Mouse (Mus musculus) heart, adult 2 months (tissue): ENCODE results near the gene Gm17657. TPM values are rescaled to one million over a fixed set of nuclear protein-coding genes. Genes with fewer than 3 reads are reported as not detected.

Experiments
- DNase-seq, 2 experiments: peaks; one replicate each; pipeline ENCODE4 v3.0.0; 2021
- H3K27ac ChIP-seq: fragments of 200-600 bp; 2 replicates; pipeline ENCODE4 v1.8.1; 2022
- H3K27me3 ChIP-seq: fragments of 200-500 bp; 2 replicates; pipeline ENCODE4 v1.6.1; 2012; ENCODE audit warnings: mild to moderate bottlenecking, low read length, inconsistent platforms, mixed read lengths; ENCODE audit not compliant: control insufficient read depth, insufficient read depth
- H3K36me3 ChIP-seq: fragments of 200-500 bp; 2 replicates; pipeline ENCODE4 v1.6.1; 2012; ENCODE audit warnings: low read length, inconsistent platforms; ENCODE audit not compliant: control insufficient read depth, insufficient read depth
- H3K4me1 ChIP-seq: fragments of 200-500 bp; 2 replicates; pipeline ENCODE4 v1.6.1; 2011; ENCODE audit warnings: low read length; ENCODE audit not compliant: control insufficient read depth, insufficient read depth
- H3K4me3 ChIP-seq: fragments of 200-600 bp; 2 replicates; pipeline ENCODE4 v1.8.1; 2022
- H3K79me2 ChIP-seq: fragments of 200-500 bp; replicated peaks from 2 replicates; pipeline ENCODE4 v1.6.1; 2012; ENCODE audit warnings: mild to moderate bottlenecking, inconsistent platforms, low read length, moderate library complexity, mixed read lengths; ENCODE audit not compliant: control insufficient read depth, insufficient read depth
- H3K9ac ChIP-seq: fragments of 200-500 bp; 2 replicates; pipeline ENCODE4 v1.6.1; 2012; ENCODE audit warnings: low read depth, mild to moderate bottlenecking, control low read depth, inconsistent platforms, low read length, mixed read lengths
- CTCF ChIP-seq: fragments of 200-600 bp; IDR thresholded peaks from 2 replicates; pipeline ENCODE4 v1.8.1; 2022; ENCODE audit warnings: antibody characterized with exemption, mild to moderate bottlenecking, moderate library complexity
- EP300 ChIP-seq: fragments of 200-500 bp; IDR thresholded peaks from 2 replicates; pipeline ENCODE4 v1.6.1; 2011; ENCODE audit warnings: low read depth, low read length, control low read depth; ENCODE audit not compliant: insufficient read depth
- POLR2A ChIP-seq: fragments of 200-500 bp; IDR thresholded peaks from 2 replicates; pipeline ENCODE4 v1.6.1; 2011; ENCODE audit warnings: mild to moderate bottlenecking, low read depth, low read length, control low read depth; ENCODE audit not compliant: insufficient read depth
- WGBS: fragments of 180-500 bp; shearing (Covaris S2); methylation state at CpG from one replicate; pipeline ENCODE4 v1.1.7; 2018; 5-methylcytosine and 5-hydroxymethylcytosine counted together
- intact Hi-C: fragments of 180-260 bp; cut with DNase I; formaldehyde crosslinking; loops from one replicate; pipeline ENCODE4 v1.15.1; 2025
- polyA plus RNA-seq: library from polyadenylated mRNA; depleted of rRNA; stranded (reverse); fragments of >200 nt; gene quantifications from 2 replicates; pipeline ENCODE4 v1.2.3, GENCODE M21; 2012
- total RNA-seq, 2 experiments: library from RNA; stranded (reverse); gene quantifications; 2 replicates each; pipeline ENCODE4 v1.2.3; 2021

Gene Gm17657
- total and polyA plus RNA-seq, 3 experiments, result not detected

DNA sequence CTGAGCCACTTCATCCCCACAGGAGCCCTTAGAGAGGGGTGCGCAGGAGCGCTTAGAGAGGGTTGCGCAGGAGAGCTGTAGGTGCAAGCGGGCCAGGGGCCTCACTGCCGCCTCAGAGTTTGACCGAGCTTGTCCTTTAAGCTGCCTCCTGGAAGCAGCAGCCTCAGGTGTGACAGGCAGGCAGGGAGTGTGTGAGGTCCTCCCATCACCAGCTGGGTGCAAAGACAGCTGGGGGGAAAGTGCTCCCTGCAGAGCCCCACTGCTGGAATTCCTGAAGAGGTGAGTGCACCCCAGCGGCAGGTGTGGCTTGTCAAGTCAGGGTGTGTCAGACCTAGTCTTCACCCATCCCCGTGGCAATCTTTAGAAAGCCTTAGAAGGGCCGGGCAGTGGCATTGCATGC is 37.5 kb upstream of the Gm17657 start:
- Histone ChIP-seq H3K36me3 (no peaks in the 10 kb centered on the region), H3K79me2 (no peaks in the 10 kb centered on the region), H3K9ac (no peak overlapping the region), H3K27me3 (no peaks in the 10 kb centered on the region), H3K27ac (no peak overlapping the region), H3K4me1 (no peaks in the 10 kb centered on the region), H3K4me3 (no peak overlapping the region)
- intact Hi-C loops, result no loop called here
- DNase-seq, result no peak
- 90% methylated on average over 9 of the region's 9 CpGs for WGBS
- TF ChIP-seq POLR2A (no peak), EP300 (no peak)

DNA sequence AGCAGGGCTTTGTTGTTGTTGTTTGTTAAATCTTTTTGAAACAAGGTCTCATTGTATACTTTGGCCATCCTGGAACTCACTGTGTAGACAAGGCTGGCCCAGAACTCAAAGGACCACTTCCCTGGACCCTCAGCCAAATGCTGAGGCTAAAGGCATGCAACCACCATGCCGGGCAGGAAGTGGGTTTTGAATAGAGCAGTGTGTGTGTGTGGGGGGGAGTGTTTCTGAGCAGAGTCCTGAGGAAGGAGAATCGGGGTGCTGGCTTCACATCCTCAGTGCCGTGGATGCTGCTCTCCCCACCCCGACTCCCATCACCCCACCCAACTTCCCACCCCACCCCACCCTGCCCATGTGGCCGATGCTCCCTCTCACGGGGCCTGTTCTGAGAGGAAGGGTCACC is 36.0 kb upstream of the Gm17657 start:
- H3K36me3 ChIP-seq, result no peaks in the 10 kb centered on the region
- H3K79me2 ChIP-seq, result no peaks in the 10 kb centered on the region
- WGBS, result 80% methylated on average over 6 of the region's 6 CpGs
- intact Hi-C loops, result no loop called here
- H3K4me3 ChIP-seq, result no peak overlapping the region
- no peak overlapping the region for H3K9ac ChIP-seq
- no peaks in the 10 kb centered on the region for H3K4me1 ChIP-seq
- no peak for DNase-seq
- no peaks in the 10 kb centered on the region for H3K27me3 ChIP-seq
- TF ChIP-seq CTCF, result no peak
- no peak for TF ChIP-seq POLR2A
- no peak for TF ChIP-seq EP300
- no peak overlapping the region for H3K27ac ChIP-seq

DNA sequence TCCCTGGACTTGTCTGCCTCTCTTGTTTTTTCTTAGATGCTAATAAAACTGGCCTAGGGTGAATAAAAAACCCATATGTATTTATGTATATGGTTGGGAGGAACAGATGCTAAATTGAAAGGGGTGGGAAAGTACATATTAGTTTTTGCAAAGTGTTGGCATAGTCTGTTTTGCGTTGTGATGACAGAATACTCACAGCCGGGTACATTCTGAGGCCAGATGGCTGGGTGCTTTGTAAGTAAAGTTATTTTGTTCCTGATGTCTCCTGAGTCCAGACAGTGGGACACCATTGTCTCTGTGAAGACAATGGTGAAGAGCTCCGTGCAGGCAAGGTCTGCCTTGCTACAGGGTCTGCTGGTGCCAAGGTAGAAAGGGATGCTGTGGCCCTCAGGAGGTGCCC is 35.3 kb upstream of the Gm17657 start:
- Histone ChIP-seq H3K9ac (no peak overlapping the region), H3K27me3 (no peaks in the 10 kb centered on the region), H3K4me1 (no peaks in the 10 kb centered on the region), H3K4me3 (no peak overlapping the region), H3K79me2 (no peaks in the 10 kb centered on the region), H3K36me3 (no peaks in the 10 kb centered on the region), H3K27ac (no peak overlapping the region)
- TF ChIP-seq CTCF, result no peak
- no peak for TF ChIP-seq POLR2A
- TF ChIP-seq EP300, result no peak
- no peak for DNase-seq
- WGBS, result 86% methylated on average over 3 of the region's 3 CpGs
- intact Hi-C loops, result no loop called here

DNA sequence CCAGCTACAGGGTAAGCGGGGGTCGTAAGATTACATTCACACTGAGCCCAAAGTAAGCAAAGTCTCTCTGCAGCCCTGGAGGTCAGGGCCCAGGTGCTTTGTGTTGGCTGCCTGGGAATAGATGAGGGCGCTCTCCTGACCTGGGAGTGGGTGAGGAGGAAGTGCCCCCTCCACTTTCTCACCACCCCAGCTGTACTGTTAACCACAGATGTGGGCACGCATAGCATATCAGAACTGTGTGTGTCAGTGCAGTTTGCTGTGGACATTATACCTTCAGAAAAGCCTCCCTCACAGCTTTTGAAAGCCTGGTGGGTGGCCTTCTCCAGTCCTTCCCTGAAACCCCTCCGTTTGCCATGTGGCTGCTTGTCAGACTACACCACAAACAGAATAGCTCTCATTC is 34.9 kb upstream of the Gm17657 start:
- Histone ChIP-seq H3K9ac (no peak overlapping the region), H3K27me3 (no peaks in the 10 kb centered on the region), H3K4me3 (no peak overlapping the region), H3K4me1 (no peaks in the 10 kb centered on the region), H3K79me2 (no peaks in the 10 kb centered on the region), H3K27ac (no peak overlapping the region), H3K36me3 (no peaks in the 10 kb centered on the region)
- no peak for DNase-seq
- no peak for TF ChIP-seq POLR2A
- TF ChIP-seq EP300, result no peak
- TF ChIP-seq CTCF, result no peak
- 85% methylated on average over 5 of the region's 5 CpGs for WGBS
- intact Hi-C loops, result no loop called here

DNA sequence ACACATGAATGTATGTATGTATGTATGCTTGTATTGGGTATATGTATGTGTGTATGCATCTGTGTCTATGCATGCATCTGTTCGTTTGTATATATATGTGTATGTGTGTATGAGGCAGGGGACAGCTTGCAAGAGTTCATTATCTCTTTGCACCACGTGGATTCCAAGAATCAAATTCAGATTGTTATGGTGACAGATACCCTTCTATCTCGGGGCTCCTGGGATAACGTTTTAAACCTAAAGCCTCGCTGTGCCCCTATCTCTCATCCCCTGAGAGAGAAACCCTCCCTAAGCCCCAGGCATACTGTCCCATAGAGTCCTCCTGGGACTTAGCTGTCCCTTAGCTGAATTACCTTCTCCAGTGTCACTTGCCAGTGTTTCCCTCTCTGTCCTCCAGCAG is 34.1 kb upstream of the Gm17657 start:
- H3K4me3 ChIP-seq, result no peak overlapping the region
- no peak for DNase-seq
- TF ChIP-seq POLR2A, result no peak
- no peak for TF ChIP-seq CTCF
- TF ChIP-seq EP300, result no peak
- H3K9ac ChIP-seq, result no peak overlapping the region
- no peaks in the 10 kb centered on the region for H3K36me3 ChIP-seq
- no peaks in the 10 kb centered on the region for H3K4me1 ChIP-seq
- intact Hi-C loops, result no loop called here
- WGBS, result 72% methylated on average over 5 of the region's 5 CpGs
- no peak overlapping the region for H3K27ac ChIP-seq
- no peaks in the 10 kb centered on the region for H3K27me3 ChIP-seq
- no peaks in the 10 kb centered on the region for H3K79me2 ChIP-seq

DNA sequence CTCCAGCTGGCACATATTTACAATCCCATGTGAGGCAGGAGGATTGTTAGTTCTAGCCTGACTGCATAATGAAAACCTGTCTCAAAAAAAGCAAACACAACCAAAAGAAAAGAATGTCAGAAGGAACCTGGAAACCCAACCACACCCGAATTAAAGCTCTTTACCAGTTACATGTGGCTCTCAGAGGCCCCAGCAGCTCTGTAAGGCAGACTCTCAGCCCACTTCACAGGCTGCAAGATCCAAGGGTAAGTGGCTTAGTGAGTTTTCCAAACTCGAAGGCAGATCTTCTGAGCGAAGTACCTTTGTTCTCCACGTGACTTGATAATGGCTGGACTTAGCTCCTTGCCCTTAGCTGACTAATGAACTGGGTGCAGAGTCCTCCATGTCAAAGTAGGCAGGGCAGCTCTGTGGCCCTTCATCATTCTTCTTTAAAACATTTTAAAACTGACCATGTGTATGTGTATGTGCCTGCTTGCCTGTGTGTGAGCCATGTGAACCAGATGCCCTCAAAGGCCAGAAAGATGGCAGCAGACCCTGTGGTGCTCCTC is 30.2 kb upstream of the Gm17657 start:
- intact Hi-C loops, result no loop called here
- no peaks in the 10 kb centered on the region for H3K36me3 ChIP-seq
- 89% methylated on average over 4 of the region's 4 CpGs for WGBS

More for the DNA sequence above, 30.2 kb upstream of the Gm17657 start:
- Histone ChIP-seq H3K27ac (no peak overlapping the region), H3K79me2 (no peaks in the 10 kb centered on the region), H3K4me3 (no peak overlapping the region), H3K4me1 (no peaks in the 10 kb centered on the region), H3K9ac (no peak overlapping the region), H3K27me3 (no peaks in the 10 kb centered on the region)
- no peak for DNase-seq
- TF ChIP-seq CTCF, result no peak
- TF ChIP-seq POLR2A, result no peak
- TF ChIP-seq EP300, result no peak
